Mouse (Mus musculus) lung, embryonic 14.5 days (tissue): ENCODE results near the gene Nckap5. TPM values are rescaled to one million over a fixed set of nuclear protein-coding genes. Genes with fewer than 3 reads are reported as not detected.
A peak's percentile ranks its signal among the peaks of the same experiment; 100 is the strongest.

Experiments
- ATAC-seq: fragments of 200-750 bp; cut with Nextera tagmentation; 2 replicates; pipeline ENCODE4 v1.8.0; 2017; ENCODE audit warnings: mild to moderate bottlenecking, moderate TSS enrichment, moderate library complexity; ENCODE audit not compliant: insufficient read depth
- DNase-seq: peaks from one replicate; pipeline ENCODE4 v3.0.0-alpha.2; 2015
- H3K27ac ChIP-seq: fragments of 300-500 bp; sonication (generic); 2 replicates; pipeline ENCODE4 v1.5.1; 2014; ENCODE audit warnings: low read depth, mild to moderate bottlenecking, moderate library complexity
- H3K27me3 ChIP-seq: fragments of 300-500 bp; sonication (generic); 2 replicates; pipeline ENCODE4 v1.6.1; 2014; ENCODE audit warnings: low read length, control low read depth; ENCODE audit not compliant: insufficient read depth
- H3K36me3 ChIP-seq: fragments of 300-500 bp; sonication (generic); 2 replicates; pipeline ENCODE4 v1.6.1; 2014; ENCODE audit warnings: control low read depth; ENCODE audit not compliant: insufficient read depth
- H3K4me1 ChIP-seq: fragments of 300-500 bp; sonication (generic); 2 replicates; pipeline ENCODE4 v1.6.1; 2014; ENCODE audit warnings: antibody characterized with exemption, control low read depth; ENCODE audit not compliant: insufficient read depth
- H3K4me2 ChIP-seq: fragments of 300-500 bp; sonication (generic); 2 replicates; pipeline ENCODE4 v1.6.1; 2014; ENCODE audit warnings: mild to moderate bottlenecking
- H3K4me3 ChIP-seq: fragments of 300-500 bp; sonication (generic); 2 replicates; pipeline ENCODE4 v1.5.1; 2014; ENCODE audit warnings: low read depth, low read length
- H3K9ac ChIP-seq: fragments of 300-500 bp; sonication (generic); 2 replicates; pipeline ENCODE4 v1.6.1; 2014
- H3K9me3 ChIP-seq: fragments of 300-500 bp; sonication (generic); 2 replicates; pipeline ENCODE4 v1.6.1; 2016; ENCODE audit warnings: low read depth, low read length, control low read depth
- CTCF ChIP-seq: IDR thresholded peaks from 2 replicates; pipeline ENCODE4 v1.5.1; 2016; ENCODE audit warnings: antibody characterized with exemption, low read depth
- WGBS: fragments of 180-500 bp; shearing (Covaris S2); extraction: QIAGEN DNeasy Blood & Tissue Kit; methylation state at CpG from one replicate; pipeline ENCODE4 v1.1.7; 2014; 5-methylcytosine and 5-hydroxymethylcytosine counted together
- polyA plus RNA-seq: library from polyadenylated mRNA; unstranded; fragments of >200 nt; fragmentation: Nextera tagmentation; extraction: Ambion mirVana; gene quantifications from 2 replicates; pipeline ENCODE4 v1.2.1, GENCODE M21; 2014

Nckap5 gene
- 37.8 and 39.7 TPM in 2 replicates for polyA plus RNA-seq

DNA sequence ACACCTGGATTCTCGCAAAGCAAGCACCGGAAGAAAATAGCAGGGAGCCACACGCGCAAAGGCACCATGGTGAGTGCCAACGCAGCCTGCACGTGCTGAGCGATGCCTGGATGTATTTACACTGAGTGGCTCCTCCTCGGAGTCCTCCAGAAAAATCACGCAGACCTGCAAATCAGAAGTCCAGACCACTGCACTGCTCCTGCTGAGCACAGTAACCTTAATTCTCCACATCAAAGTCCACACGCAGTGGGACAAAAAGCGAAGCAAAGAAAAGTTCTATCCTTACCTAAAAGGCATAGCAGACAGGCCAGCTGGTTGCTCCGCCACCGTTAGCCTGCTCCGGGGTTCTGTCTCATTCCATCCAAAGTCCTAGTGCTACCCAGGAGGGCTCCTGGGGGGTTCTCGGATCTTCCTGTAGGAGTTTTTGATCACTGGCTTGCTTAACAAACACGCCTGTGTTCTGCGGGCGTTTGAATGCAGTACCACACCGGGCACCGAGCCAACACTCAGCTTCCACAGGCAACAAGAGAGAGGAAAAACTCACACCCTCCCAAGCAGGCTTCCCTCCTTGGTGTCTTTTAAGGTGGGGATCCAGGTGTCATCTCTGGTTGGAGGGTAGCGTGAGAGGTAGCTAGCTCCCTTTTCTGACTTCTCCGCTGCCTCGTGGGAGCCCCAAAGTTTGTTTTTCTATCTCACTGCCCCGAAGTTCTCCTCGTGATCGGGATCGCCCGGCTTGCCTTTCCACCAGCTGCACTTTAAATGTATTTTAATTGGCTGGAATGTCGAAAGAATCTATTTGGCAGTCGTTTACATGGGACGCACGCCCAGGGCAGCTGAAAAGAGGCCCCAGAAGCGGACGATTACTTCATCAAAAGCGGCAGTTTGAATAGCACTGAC is at the start of gene Nckap5:
Gene Nckap5 (minus strand): TSS at position 769 of the 897 bp plus-strand sequence.
- TF ChIP-seq CTCF: no peak
- peaks cover 6% of the 10 kb centered on the region; the same call in 1 of the 2 replicates for H3K4me1 ChIP-seq
- H3K9ac ChIP-seq: peak within 1 kb of the TSS; percentile 21
- peak; percentile 82 for ATAC-seq
- under 1% methylated on average over 35 of the region's 35 CpGs for WGBS
- H3K9me3 ChIP-seq: no peaks in the 10 kb centered on the region
- no peaks in the 10 kb centered on the region for H3K36me3 ChIP-seq
- DNase-seq: peak; percentile 93
- H3K4me3 ChIP-seq: peak within 1 kb of the TSS; percentile 37
- no peaks in the 10 kb centered on the region for H3K27me3 ChIP-seq
- H3K27ac ChIP-seq: peak within 1 kb of the TSS; percentile 81
- H3K4me2 ChIP-seq: peak within 1 kb of the TSS; percentile 72

DNA sequence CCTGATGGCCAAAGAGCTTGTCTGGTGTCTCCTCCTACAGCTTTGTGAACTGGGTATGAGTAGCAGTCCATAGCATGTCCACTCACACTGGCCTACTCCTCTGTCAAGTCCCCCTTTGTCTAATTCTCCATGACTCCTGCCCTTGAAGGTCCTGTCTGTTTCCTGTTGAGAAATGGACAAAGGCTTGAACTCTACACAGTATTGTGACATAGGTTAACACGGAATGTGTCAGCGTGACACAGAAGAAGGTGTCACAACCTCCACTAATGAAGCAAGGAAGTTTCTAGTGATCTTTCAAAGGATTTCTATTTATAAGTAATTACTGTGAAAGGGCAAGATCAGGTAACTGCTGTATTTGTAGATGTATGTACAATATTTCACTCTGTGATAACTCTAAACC is 46.9 kb upstream of the Nckap5 start:
- H3K4me2 ChIP-seq: no peak overlapping the region
- WGBS: 88% methylated on average over 2 of the region's 2 CpGs
- H3K27ac ChIP-seq: no peak overlapping the region
- H3K9me3 ChIP-seq: no peaks in the 10 kb centered on the region
- no peak overlapping the region for H3K9ac ChIP-seq
- H3K4me3 ChIP-seq: no peak overlapping the region
- ATAC-seq: no peak
- no peak for TF ChIP-seq CTCF
- H3K27me3 ChIP-seq: no peaks in the 10 kb centered on the region
- no peaks in the 10 kb centered on the region for H3K36me3 ChIP-seq
- no peaks in the 10 kb centered on the region for H3K4me1 ChIP-seq
- no peak for DNase-seq

DNA sequence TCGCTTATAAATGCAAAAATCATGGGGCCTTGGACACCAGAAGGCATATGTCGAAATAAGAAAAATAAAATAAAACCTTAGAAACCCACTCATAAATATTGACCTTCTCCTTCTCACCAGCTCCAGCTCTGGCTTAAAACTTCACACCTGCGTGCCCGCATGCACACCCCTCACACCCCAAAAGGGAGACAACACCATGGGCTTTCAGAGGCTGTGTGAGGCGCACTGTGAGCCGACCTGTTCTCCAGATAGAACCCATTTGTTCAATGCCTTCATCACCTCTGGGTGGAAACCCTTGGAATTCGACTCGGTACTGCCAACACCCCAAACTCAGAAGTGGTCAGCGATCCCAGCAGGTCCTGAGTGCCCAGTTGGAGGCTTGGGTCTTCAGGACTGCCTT is 37.8 kb upstream of the Nckap5 start:
- Histone ChIP-seq H3K9ac (no peak overlapping the region), H3K4me1 (no peaks in the 10 kb centered on the region), H3K4me3 (no peak overlapping the region), H3K36me3 (no peaks in the 10 kb centered on the region), H3K4me2 (no peak overlapping the region), H3K27ac (no peak overlapping the region), H3K27me3 (no peaks in the 10 kb centered on the region), H3K9me3 (no peaks in the 10 kb centered on the region)
- no peak for TF ChIP-seq CTCF
- WGBS: 76% methylated on average over 9 of the region's 9 CpGs
- DNase-seq (no peak), ATAC-seq (no peak)

DNA sequence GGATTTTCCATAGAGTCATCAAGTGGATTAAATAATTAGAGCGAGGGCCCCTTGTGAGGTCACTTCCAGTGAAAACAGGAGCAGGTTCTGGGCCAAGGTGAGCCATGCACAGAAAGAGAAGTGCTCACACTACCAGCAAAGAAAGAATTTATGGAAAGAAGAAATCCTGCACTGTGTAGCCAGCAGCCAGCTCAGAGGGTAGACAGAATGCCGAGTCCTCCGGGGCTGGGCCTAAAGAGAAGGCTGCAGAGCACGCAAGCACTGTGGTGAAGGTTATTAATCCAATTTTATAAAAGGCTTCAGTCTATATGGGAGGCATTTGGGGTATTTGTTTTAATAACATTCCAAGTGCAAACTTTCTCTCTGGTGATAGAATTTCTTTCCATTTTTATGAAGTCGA is 37.3 kb upstream of the Nckap5 start:
- no peak overlapping the region for H3K4me2 ChIP-seq
- no peak for TF ChIP-seq CTCF
- H3K9ac ChIP-seq: no peak overlapping the region
- H3K4me1 ChIP-seq: no peaks in the 10 kb centered on the region
- no peaks in the 10 kb centered on the region for H3K36me3 ChIP-seq
- 87% methylated on average over 5 of the region's 5 CpGs for WGBS
- ATAC-seq (no peak), DNase-seq (no peak)
- H3K27ac ChIP-seq: no peak overlapping the region
- no peaks in the 10 kb centered on the region for H3K9me3 ChIP-seq
- H3K27me3 ChIP-seq: no peaks in the 10 kb centered on the region
- no peak overlapping the region for H3K4me3 ChIP-seq

DNA sequence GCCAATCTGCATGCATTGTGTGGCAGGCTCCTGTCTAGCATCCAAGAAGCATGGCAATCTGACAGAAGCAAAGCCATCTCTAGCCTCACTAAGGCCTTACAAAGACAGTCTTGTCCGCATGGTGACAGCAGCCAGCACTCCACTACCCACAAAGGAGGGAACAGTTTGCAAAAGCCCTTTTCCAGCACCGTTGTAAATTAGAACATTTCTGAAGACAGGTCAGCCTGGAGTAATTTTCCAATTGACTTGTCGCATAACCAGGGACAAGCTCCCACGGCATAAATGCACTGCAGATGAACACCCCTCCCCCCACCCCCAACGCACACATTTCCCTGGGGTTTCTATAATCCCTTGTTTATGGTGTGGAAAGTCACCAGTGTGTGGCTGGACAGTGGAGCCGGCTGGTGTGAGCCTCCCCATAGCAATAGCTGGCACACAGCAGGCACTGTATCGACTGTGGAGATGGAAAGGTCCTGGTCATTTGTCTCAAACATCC is 35.0 kb upstream of the Nckap5 start:
- ATAC-seq: no peak
- Histone ChIP-seq H3K4me3 (no peak overlapping the region), H3K9ac (no peak overlapping the region), H3K4me2 (no peak overlapping the region), H3K4me1 (no peaks in the 10 kb centered on the region), H3K27me3 (no peaks in the 10 kb centered on the region), H3K9me3 (no peaks in the 10 kb centered on the region), H3K27ac (no peak overlapping the region), H3K36me3 (no peaks in the 10 kb centered on the region)
- TF ChIP-seq CTCF: no peak
- 58% methylated on average over 7 of the region's 7 CpGs for WGBS
- no peak for DNase-seq

DNA sequence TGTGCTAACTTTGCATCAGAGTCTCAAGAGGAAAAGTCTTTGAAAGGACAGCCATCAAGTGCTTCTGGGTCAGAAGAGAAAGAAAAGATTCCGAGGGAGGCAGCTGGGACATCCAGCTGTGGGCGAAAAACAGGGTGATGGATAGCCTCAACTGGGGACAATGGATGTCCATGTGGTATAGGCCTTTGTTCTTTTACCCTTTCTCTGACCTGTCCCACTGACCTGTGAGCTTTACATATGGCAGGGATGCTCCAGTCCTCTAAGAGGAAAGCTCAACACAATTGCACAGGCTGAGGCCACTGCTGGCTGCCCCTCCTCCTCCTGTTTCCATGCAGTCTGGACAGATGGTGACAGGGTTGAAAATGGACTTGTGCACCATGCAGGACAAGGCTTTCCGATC is 31.2 kb upstream of the Nckap5 start:
- Histone ChIP-seq H3K9me3 (no peaks in the 10 kb centered on the region), H3K9ac (no peak overlapping the region), H3K27me3 (no peaks in the 10 kb centered on the region), H3K4me1 (no peaks in the 10 kb centered on the region), H3K4me3 (no peak overlapping the region), H3K4me2 (no peak overlapping the region), H3K27ac (no peak overlapping the region), H3K36me3 (no peaks in the 10 kb centered on the region)
- ATAC-seq (no peak), DNase-seq (no peak)
- no peak for TF ChIP-seq CTCF
- whole genome bisulfite sequencing: 59% methylated on average over 3 of the region's 3 CpGs

DNA sequence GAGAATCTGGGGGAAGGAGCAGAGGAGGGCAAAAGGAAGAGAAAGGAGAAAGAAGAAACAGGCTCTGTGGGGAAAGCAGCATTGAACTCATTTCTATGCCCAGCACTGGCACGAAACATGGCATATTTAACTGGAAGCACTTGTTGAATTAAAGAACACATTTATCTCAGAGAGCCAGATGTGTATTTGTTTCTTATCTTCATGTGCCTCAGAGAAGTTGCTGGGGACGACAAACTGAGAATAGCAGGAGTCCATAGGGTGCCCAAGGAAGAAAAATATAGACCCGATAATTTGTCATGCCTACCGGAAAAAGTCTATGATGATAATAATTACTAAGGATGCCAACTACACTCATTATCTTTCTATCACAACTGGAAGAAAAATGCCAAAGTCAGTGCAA is 29.9 kb upstream of the Nckap5 start:
- DNase-seq (no peak), ATAC-seq (no peak)
- Histone ChIP-seq H3K36me3 (no peaks in the 10 kb centered on the region), H3K4me1 (no peaks in the 10 kb centered on the region), H3K9me3 (no peaks in the 10 kb centered on the region), H3K4me3 (no peak overlapping the region), H3K4me2 (no peak overlapping the region), H3K27me3 (no peaks in the 10 kb centered on the region), H3K27ac (no peak overlapping the region), H3K9ac (no peak overlapping the region)
- WGBS: 80% methylated on average over 4 of the region's 4 CpGs
- no peak for TF ChIP-seq CTCF
